Mouse (Mus musculus): ENCODE data around the gene Mettl18. TPM values are rescaled to one million over a fixed set of nuclear protein-coding genes. Genes with fewer than 3 reads are reported as not detected.
A peak's percentile ranks its signal among the peaks of the same experiment; 100 is the strongest.
"Not testable (repeated sequence)": the region's sequence is repeated elsewhere in the genome, so short reads cannot be mapped to it uniquely, and the experiment has no call there.

Gene Mettl18
- total and polyA plus RNA-seq, 2 experiments = 0.42 to 3.9 TPM

DNA sequence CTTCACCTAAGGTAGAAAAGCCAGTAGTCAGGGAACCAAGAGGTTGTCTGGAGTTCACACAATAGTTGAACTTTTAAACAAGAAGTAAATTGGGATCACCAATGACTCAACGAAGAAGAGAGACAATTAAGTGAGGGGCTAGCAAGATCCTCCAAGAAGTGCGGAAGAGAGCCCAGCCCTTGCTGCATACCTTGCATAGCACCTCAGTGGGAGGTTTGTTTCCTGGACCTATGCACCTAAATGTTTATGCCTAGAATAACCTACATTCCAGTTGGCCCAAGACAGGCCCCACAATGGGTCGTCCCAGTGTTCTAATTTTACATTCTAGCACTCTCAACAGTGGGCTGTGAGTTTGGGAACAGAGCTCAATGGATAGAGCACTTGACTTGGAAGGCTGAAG, 9.6 kb downstream of the Mettl18 start:
- Histone ChIP-seq H3K79me2 (ENCODE audit: control insufficient read depth, insufficient read depth, low read length) (no peaks in the 10 kb centered on the region), H3K4me1 (ENCODE audit: control insufficient read depth, insufficient read depth, low read length) (no peaks in the 10 kb centered on the region), H3K36me3 (ENCODE audit: control insufficient read depth, insufficient read depth, low read length) (no peaks in the 10 kb centered on the region), H3K4me3 (ENCODE audit: insufficient read depth, low read depth, low read length) (no peak overlapping the region), H3K9ac (ENCODE audit: low read depth, low read length) (no peak overlapping the region), H3K27me3 (ENCODE audit: control insufficient read depth, insufficient read depth, low read length) (no peaks in the 10 kb centered on the region), H3K27ac (replicated peaks; ENCODE audit: insufficient read depth, low read depth, low read length) (no peak overlapping the region)
- TF ChIP-seq POLR2A (IDR thresholded peaks at IDR 0.05; ENCODE audit: extremely low read depth, insufficient read depth, low read length) = no peak
- no peak for TF ChIP-seq CTCF (IDR thresholded peaks at IDR 0.05; ENCODE audit: low read depth, low read length)
- WGBS = 74% methylated on average over 3 of the region's 3 CpGs
- no peak for DNase-seq (ENCODE audit: extremely low read depth, low read depth, low spot score)

DNA sequence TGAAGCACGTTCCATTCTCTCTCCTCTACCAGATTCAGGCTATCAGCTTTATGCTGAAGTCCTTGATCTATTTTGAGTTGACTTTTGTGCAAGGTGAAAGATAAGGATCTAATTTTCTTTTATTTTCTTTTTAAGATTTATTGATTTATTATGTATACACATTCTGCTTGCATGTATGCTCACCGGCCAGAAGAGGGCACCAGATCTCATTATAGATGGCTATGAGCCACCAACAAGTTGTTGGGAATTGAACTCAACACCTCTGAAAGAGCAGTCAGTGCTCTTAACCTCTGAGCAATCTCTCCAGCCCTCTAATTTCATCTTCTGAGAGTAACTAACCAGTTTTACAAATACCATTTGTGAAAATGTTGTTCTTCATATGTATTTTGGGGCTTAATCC, 14.5 kb downstream of the Mettl18 start:
- no peak overlapping the region for H3K27ac ChIP-seq (replicated peaks; ENCODE audit: insufficient read depth, low read depth, low read length)
- H3K9ac ChIP-seq (ENCODE audit: low read depth, low read length) = no peak overlapping the region
- no peaks in the 10 kb centered on the region for H3K79me2 ChIP-seq (ENCODE audit: control insufficient read depth, insufficient read depth, low read length)
- H3K4me3 ChIP-seq (ENCODE audit: insufficient read depth, low read depth, low read length) = no peak overlapping the region
- 33% methylated on average over 2 of the region's 2 CpGs for WGBS
- H3K36me3 ChIP-seq (ENCODE audit: control insufficient read depth, insufficient read depth, low read length) = no peaks in the 10 kb centered on the region
- H3K27me3 ChIP-seq (ENCODE audit: control insufficient read depth, insufficient read depth, low read length) = no peaks in the 10 kb centered on the region
- no peaks in the 10 kb centered on the region for H3K4me1 ChIP-seq (ENCODE audit: control insufficient read depth, insufficient read depth, low read length)
- DNase-seq (ENCODE audit: extremely low read depth, low read depth, low spot score) = peak; percentile 24
- TF ChIP-seq POLR2A (IDR thresholded peaks at IDR 0.05; ENCODE audit: extremely low read depth, insufficient read depth, low read length) (no peak), CTCF (IDR thresholded peaks at IDR 0.05; ENCODE audit: low read depth, low read length) (peak; percentile 25; the same call in 1 of the 2 replicates)

DNA sequence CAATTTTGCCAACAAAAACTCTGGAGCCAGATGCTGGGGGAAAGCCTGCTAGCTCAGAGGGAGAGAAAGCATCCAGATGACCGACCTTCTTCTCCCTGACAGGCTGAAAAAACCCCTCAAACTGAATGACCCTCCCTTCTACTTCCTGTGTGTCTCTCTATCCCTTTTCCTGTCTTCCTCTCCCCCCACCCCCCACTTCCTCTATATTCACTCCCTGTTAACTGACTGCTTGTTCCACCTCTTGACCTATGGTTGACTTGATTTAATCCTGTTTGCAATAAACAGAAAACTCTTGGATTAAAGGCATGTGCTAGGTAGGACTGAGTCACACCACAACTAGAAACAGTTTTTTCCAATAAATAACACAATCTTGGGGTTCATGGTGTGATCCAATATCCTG, 19.9 kb downstream of the Mettl18 start:
- Histone ChIP-seq H3K27me3 (ENCODE audit: control insufficient read depth, insufficient read depth, low read length) (no peaks in the 10 kb centered on the region), H3K79me2 (ENCODE audit: control insufficient read depth, insufficient read depth, low read length) (no peaks in the 10 kb centered on the region), H3K9ac (ENCODE audit: low read depth, low read length) (no peak overlapping the region), H3K4me3 (ENCODE audit: insufficient read depth, low read depth, low read length) (no peak overlapping the region), H3K4me1 (ENCODE audit: control insufficient read depth, insufficient read depth, low read length) (no peaks in the 10 kb centered on the region), H3K27ac (replicated peaks; ENCODE audit: insufficient read depth, low read depth, low read length) (no peak overlapping the region), H3K36me3 (ENCODE audit: control insufficient read depth, insufficient read depth, low read length) (no peaks in the 10 kb centered on the region)
- no peak for DNase-seq (ENCODE audit: extremely low read depth, low read depth, low spot score)
- TF ChIP-seq POLR2A (IDR thresholded peaks at IDR 0.05; ENCODE audit: extremely low read depth, insufficient read depth, low read length) (no peak), CTCF (IDR thresholded peaks at IDR 0.05; ENCODE audit: low read depth, low read length) (no peak)
- 71% methylated on average over 1 of the region's 1 CpGs for WGBS

DNA sequence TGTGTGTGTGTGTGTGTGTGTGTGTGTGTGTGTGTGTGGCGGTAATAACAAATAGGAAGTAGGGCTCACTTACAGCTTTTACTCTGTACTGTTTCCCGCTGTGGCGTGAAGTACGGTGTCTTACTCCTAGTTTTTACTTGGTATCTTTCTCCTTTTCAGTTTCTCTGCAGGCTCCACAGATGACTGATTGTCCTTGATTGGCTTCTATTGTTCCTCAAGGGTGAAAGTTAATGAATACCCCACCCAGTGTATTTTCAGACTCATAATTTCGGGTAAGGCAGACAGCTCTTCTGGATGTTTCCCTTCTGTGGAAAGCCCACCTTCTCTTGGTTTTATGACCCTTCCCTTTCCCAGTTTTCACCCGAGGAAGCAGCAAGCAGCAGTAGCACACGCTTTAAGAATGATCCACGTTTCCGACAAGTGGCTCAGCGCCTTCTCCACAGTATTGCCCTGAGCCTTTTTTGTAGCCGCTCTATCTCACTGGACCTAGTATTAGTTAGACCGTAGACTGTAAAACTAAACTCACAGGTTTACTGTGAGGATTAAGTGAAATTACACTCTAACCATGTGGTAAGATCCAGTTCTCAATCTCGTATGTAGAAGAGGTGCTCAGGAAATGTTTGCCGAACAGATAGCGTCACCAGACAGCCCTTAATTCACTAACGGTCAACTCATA, 23.7 kb downstream of the Mettl18 start:
- no peak overlapping the region for H3K9ac ChIP-seq (ENCODE audit: low read depth, low read length)
- H3K79me2 ChIP-seq (ENCODE audit: control insufficient read depth, insufficient read depth, low read length) = no peaks in the 10 kb centered on the region
- H3K36me3 ChIP-seq (ENCODE audit: control insufficient read depth, insufficient read depth, low read length) = no peaks in the 10 kb centered on the region
- H3K4me1 ChIP-seq (ENCODE audit: control insufficient read depth, insufficient read depth, low read length) = no peaks in the 10 kb centered on the region
- H3K4me3 ChIP-seq (ENCODE audit: insufficient read depth, low read depth, low read length) = no peak overlapping the region
- H3K27me3 ChIP-seq (ENCODE audit: control insufficient read depth, insufficient read depth, low read length) = no peaks in the 10 kb centered on the region
- WGBS = 85% methylated on average over 16 of the region's 16 CpGs
- H3K27ac ChIP-seq (replicated peaks; ENCODE audit: insufficient read depth, low read depth, low read length) = no peak overlapping the region
- no peak for DNase-seq (ENCODE audit: extremely low read depth, low read depth, low spot score)
- TF ChIP-seq POLR2A (IDR thresholded peaks at IDR 0.05; ENCODE audit: extremely low read depth, insufficient read depth, low read length) = no peak
- TF ChIP-seq CTCF (IDR thresholded peaks at IDR 0.05; ENCODE audit: low read depth, low read length) = no peak

DNA sequence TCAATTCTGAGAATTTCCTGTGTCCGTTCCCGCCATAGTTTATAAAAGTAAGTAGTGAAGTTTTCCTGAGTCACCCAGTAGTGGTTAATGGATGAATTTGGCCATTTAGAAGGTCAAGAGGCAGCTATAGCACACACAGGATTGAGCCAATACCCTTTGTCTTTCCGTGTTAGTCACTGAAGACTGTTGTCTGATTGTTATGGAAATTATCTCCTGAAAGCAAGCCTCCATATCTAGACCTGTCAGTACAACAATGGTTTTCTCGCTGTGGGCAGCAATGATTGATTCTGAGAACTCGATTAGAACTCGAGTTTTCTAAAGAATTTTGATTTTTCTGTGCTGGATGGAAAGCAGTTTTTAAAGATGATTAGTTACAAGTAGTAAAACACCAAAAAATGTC, 25.1 kb downstream of the Mettl18 start:
- no peaks in the 10 kb centered on the region for H3K4me1 ChIP-seq (ENCODE audit: control insufficient read depth, insufficient read depth, low read length)
- no peak overlapping the region for H3K27ac ChIP-seq (replicated peaks; ENCODE audit: insufficient read depth, low read depth, low read length)
- no peaks in the 10 kb centered on the region for H3K27me3 ChIP-seq (ENCODE audit: control insufficient read depth, insufficient read depth, low read length)
- DNase-seq (ENCODE audit: extremely low read depth, low read depth, low spot score) = no peak
- TF ChIP-seq POLR2A (IDR thresholded peaks at IDR 0.05; ENCODE audit: extremely low read depth, insufficient read depth, low read length) (no peak), CTCF (IDR thresholded peaks at IDR 0.05; ENCODE audit: low read depth, low read length) (no peak)
- 74% methylated on average over 6 of the region's 6 CpGs for WGBS
- H3K9ac ChIP-seq (ENCODE audit: low read depth, low read length) = no peak overlapping the region
- no peaks in the 10 kb centered on the region for H3K36me3 ChIP-seq (ENCODE audit: control insufficient read depth, insufficient read depth, low read length)
- H3K79me2 ChIP-seq (ENCODE audit: control insufficient read depth, insufficient read depth, low read length) = no peaks in the 10 kb centered on the region
- H3K4me3 ChIP-seq (ENCODE audit: insufficient read depth, low read depth, low read length) = no peak overlapping the region

DNA sequence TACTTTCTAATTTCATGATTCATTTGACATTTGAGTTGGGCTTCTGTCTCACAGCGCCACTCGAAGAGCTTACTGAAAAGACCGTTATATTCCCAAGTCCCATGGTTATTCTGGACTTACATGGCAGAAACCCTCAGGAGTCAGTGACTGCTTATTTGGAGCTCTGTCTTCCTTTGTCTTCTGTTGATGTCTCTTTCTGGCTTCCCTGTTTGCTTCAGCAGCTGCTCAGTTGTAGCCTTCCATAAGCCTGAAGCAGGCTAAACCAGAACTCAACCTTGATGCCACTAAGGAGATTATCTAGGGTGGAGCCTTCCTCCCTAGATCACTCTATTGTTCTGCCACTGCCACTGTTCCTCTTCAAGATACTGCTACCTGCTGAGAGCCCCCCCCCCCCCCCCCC, 26.1 kb downstream of the Mettl18 start:
- WGBS = 88% methylated on average over 3 of the region's 3 CpGs
- not testable (repeated sequence) for H3K9ac ChIP-seq (ENCODE audit: low read depth, low read length); H3K4me3 ChIP-seq (ENCODE audit: insufficient read depth, low read depth, low read length); H3K79me2 ChIP-seq (ENCODE audit: control insufficient read depth, insufficient read depth, low read length); H3K36me3 ChIP-seq (ENCODE audit: control insufficient read depth, insufficient read depth, low read length); H3K27ac ChIP-seq (replicated peaks; ENCODE audit: insufficient read depth, low read depth, low read length); H3K4me1 ChIP-seq (ENCODE audit: control insufficient read depth, insufficient read depth, low read length); H3K27me3 ChIP-seq (ENCODE audit: control insufficient read depth, insufficient read depth, low read length); DNase-seq (ENCODE audit: extremely low read depth, low read depth, low spot score)

DNA sequence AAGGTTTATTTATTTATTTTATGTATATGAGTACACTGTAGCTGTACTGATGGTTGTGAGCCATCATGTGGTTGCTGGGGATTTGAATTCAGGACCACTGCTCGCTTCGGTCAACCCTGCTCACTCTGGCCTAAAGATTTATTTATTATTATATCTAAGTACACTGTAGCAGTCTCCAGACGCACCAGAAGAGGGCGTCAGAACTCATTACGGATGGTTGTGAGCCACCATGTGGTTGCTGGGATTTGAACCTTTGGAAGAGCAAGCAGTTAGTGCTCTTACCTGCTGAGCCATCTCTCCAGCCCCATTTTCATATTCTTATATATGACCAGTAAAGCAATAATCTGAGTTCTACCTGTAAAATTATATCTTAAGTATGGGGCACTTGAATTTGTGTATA, 27.4 kb downstream of the Mettl18 start:
- not testable (repeated sequence) for H3K27ac ChIP-seq (replicated peaks; ENCODE audit: insufficient read depth, low read depth, low read length); H3K27me3 ChIP-seq (ENCODE audit: control insufficient read depth, insufficient read depth, low read length); H3K4me3 ChIP-seq (ENCODE audit: insufficient read depth, low read depth, low read length); H3K79me2 ChIP-seq (ENCODE audit: control insufficient read depth, insufficient read depth, low read length); H3K4me1 ChIP-seq (ENCODE audit: control insufficient read depth, insufficient read depth, low read length); H3K36me3 ChIP-seq (ENCODE audit: control insufficient read depth, insufficient read depth, low read length); DNase-seq (ENCODE audit: extremely low read depth, low read depth, low spot score); H3K9ac ChIP-seq (ENCODE audit: low read depth, low read length)
- WGBS = 74% methylated on average over 5 of the region's 5 CpGs

Measured in liver, adult 2 months (tissue).